Mouse (Mus musculus): Measurements from ENCODE around the gene Tcp11x2. TPM values are rescaled to one million over a fixed set of nuclear protein-coding genes. Genes with fewer than 3 reads are reported as not detected.

The Tcp11x2 gene
- 0.08 TPM in 1 of 2 replicates, not detected in the other for polyA plus RNA-seq (2015; fragmentation: Nextera tagmentation; extraction: Ambion mirVana)

- DNase-seq (ENCODE audit: low spot score) (no peak), ATAC-seq (replicated peaks; ENCODE audit: low FRiP score, low read depth) (no peak)
- Histone ChIP-seq H3K4me1 (replicated peaks; ENCODE audit: insufficient read depth, low read length) (no peaks in the 10 kb centered on the region), H3K36me3 (ENCODE audit: insufficient read depth, low read length) (no peaks in the 10 kb centered on the region), H3K27me3 (ENCODE audit: insufficient read depth, low read length) (no peaks in the 10 kb centered on the region), H3K4me3 (replicated peaks; ENCODE audit: low read depth, low read length) (no peak within 1 kb of the TSS), H3K4me2 (ENCODE audit: low read length) (no peak within 1 kb of the TSS), H3K9ac (ENCODE audit: low read depth, low read length) (no peak within 1 kb of the TSS), H3K27ac (no peak within 1 kb of the TSS), H3K9me3 (replicated peaks; ENCODE audit: low read length) (no peaks in the 10 kb centered on the region)
- TF ChIP-seq CTCF (IDR thresholded peaks at IDR 0.05; ENCODE audit: low read depth), result no peak
- 64% methylated on average over 1 of the region's 1 CpGs for WGBS
Observed at GRCm38 (mm10) chrX:135693633-135694032, at the start of gene Tcp11x2. TSS of gene Tcp11x2 (minus strand) at chrX:135693790.

GRCm38 (mm10) chrX:135743056-135743355 lies 49.4 kb upstream of the Tcp11x2 start:
- H3K9ac ChIP-seq (ENCODE audit: low read depth, low read length), result peak overlapping the region; percentile 63
- 29% methylated on average over 7 of the region's 7 CpGs for WGBS
- no peak for DNase-seq (ENCODE audit: low spot score)
- peak overlapping the region; percentile 56 for H3K4me2 ChIP-seq (ENCODE audit: low read length)
- H3K9me3 ChIP-seq (replicated peaks; ENCODE audit: low read length), result no peaks in the 10 kb centered on the region
- 0 out of 2 replicates have a peak overlapping the region, but pooled peaks have one; percentile 57 for H3K27ac ChIP-seq
- H3K27me3 ChIP-seq (ENCODE audit: insufficient read depth, low read length), result no peaks in the 10 kb centered on the region
- no peaks in the 10 kb centered on the region for H3K4me1 ChIP-seq (replicated peaks; ENCODE audit: insufficient read depth, low read length)
- H3K4me3 ChIP-seq (replicated peaks; ENCODE audit: low read depth, low read length), result peak overlapping the region; percentile 63
- no peaks in the 10 kb centered on the region for H3K36me3 ChIP-seq (ENCODE audit: insufficient read depth, low read length)
- no peak for ATAC-seq (replicated peaks; ENCODE audit: low FRiP score, low read depth)
- TF ChIP-seq CTCF (IDR thresholded peaks at IDR 0.05; ENCODE audit: low read depth), result peak; percentile 3; the same call in 1 of the 2 replicates

- H3K4me2 ChIP-seq (ENCODE audit: low read length), result peak within 1 kb of the TSS; percentile 56
- peak within 1 kb of the TSS; percentile 83 for H3K27ac ChIP-seq
- H3K36me3 ChIP-seq (ENCODE audit: insufficient read depth, low read length), result no peaks in the 10 kb centered on the region
- WGBS, result 29% methylated on average over 48 of the region's 48 CpGs
- TF ChIP-seq CTCF (IDR thresholded peaks at IDR 0.05; ENCODE audit: low read depth), result no peak
- H3K4me3 ChIP-seq (replicated peaks; ENCODE audit: low read depth, low read length), result peak within 1 kb of the TSS; percentile 63
- peak within 1 kb of the TSS; percentile 63 for H3K9ac ChIP-seq (ENCODE audit: low read depth, low read length)
- H3K9me3 ChIP-seq (replicated peaks; ENCODE audit: low read length), result no peaks in the 10 kb centered on the region
- DNase-seq (ENCODE audit: low spot score), result peak; percentile 91
- H3K4me1 ChIP-seq (replicated peaks; ENCODE audit: insufficient read depth, low read length), result no peaks in the 10 kb centered on the region
- H3K27me3 ChIP-seq (ENCODE audit: insufficient read depth, low read length), result no peaks in the 10 kb centered on the region
- ATAC-seq (replicated peaks; ENCODE audit: low FRiP score, low read depth), result peak; percentile 99
Observed at GRCm38 (mm10) chrX:135742304-135743055, 48.9 kb upstream of the Tcp11x2 start, which contains the start of the genes Armcx5 and Gprasp1. TSS of gene Armcx5 (plus strand) at chrX:135742733. TSS of gene Gprasp1 (plus strand) at chrX:135742733.

- 80% methylated on average over 2 of the region's 2 CpGs for WGBS
- no peak for TF ChIP-seq CTCF (IDR thresholded peaks at IDR 0.05; ENCODE audit: low read depth)
Observed at GRCm38 (mm10) chrX:135738730-135739520, 45.3 kb upstream of the Tcp11x2 start.

GRCm38 (mm10) chrX:135725161-135725560 lies 31.6 kb upstream of the Tcp11x2 start, which contains the start of gene Tmsb15a:
TSS of gene Tmsb15a (minus strand) at chrX:135725261.
- no peak for ATAC-seq (replicated peaks; ENCODE audit: low FRiP score, low read depth)
- no peaks in the 10 kb centered on the region for H3K9me3 ChIP-seq (replicated peaks; ENCODE audit: low read length)
- TF ChIP-seq CTCF (IDR thresholded peaks at IDR 0.05; ENCODE audit: low read depth), result no peak

More at GRCm38 (mm10) chrX:135738730-135739520, 45.3 kb upstream of the Tcp11x2 start:
- Histone ChIP-seq H3K36me3 (ENCODE audit: insufficient read depth, low read length) (no peaks in the 10 kb centered on the region), H3K9ac (ENCODE audit: low read depth, low read length) (no peak overlapping the region), H3K4me3 (replicated peaks; ENCODE audit: low read depth, low read length) (no peak overlapping the region), H3K4me2 (ENCODE audit: low read length) (no peak overlapping the region), H3K4me1 (replicated peaks; ENCODE audit: insufficient read depth, low read length) (no peaks in the 10 kb centered on the region), H3K9me3 (replicated peaks; ENCODE audit: low read length) (no peaks in the 10 kb centered on the region), H3K27ac (no peak overlapping the region), H3K27me3 (ENCODE audit: insufficient read depth, low read length) (no peaks in the 10 kb centered on the region)
- no peak for DNase-seq (ENCODE audit: low spot score)
- ATAC-seq (replicated peaks; ENCODE audit: low FRiP score, low read depth), result no peak

GRCm38 (mm10) chrX:135712845-135713244 lies 19.3 kb upstream of the Tcp11x2 start:
- ATAC-seq (replicated peaks; ENCODE audit: low FRiP score, low read depth), result no peak
- no peak overlapping the region for H3K27ac ChIP-seq
- no peak overlapping the region for H3K4me3 ChIP-seq (replicated peaks; ENCODE audit: low read depth, low read length)
- no peaks in the 10 kb centered on the region for H3K27me3 ChIP-seq (ENCODE audit: insufficient read depth, low read length)
- WGBS, result 64% methylated on average over 2 of the region's 2 CpGs
- DNase-seq (ENCODE audit: low spot score), result no peak
- H3K9me3 ChIP-seq (replicated peaks; ENCODE audit: low read length), result no peaks in the 10 kb centered on the region
- no peak for TF ChIP-seq CTCF (IDR thresholded peaks at IDR 0.05; ENCODE audit: low read depth)
- H3K4me2 ChIP-seq (ENCODE audit: low read length), result no peak overlapping the region
- H3K9ac ChIP-seq (ENCODE audit: low read depth, low read length), result no peak overlapping the region
- no peaks in the 10 kb centered on the region for H3K36me3 ChIP-seq (ENCODE audit: insufficient read depth, low read length)
- no peaks in the 10 kb centered on the region for H3K4me1 ChIP-seq (replicated peaks; ENCODE audit: insufficient read depth, low read length)

More at GRCm38 (mm10) chrX:135725161-135725560, 31.6 kb upstream of the Tcp11x2 start, which contains the start of gene Tmsb15a:
- DNase-seq (ENCODE audit: low spot score), result no peak
- Histone ChIP-seq H3K36me3 (ENCODE audit: insufficient read depth, low read length) (no peaks in the 10 kb centered on the region), H3K4me2 (ENCODE audit: low read length) (no peak within 1 kb of the TSS), H3K4me1 (replicated peaks; ENCODE audit: insufficient read depth, low read length) (no peaks in the 10 kb centered on the region), H3K9ac (ENCODE audit: low read depth, low read length) (no peak within 1 kb of the TSS), H3K27ac (no peak within 1 kb of the TSS), H3K4me3 (replicated peaks; ENCODE audit: low read depth, low read length) (no peak within 1 kb of the TSS), H3K27me3 (ENCODE audit: insufficient read depth, low read length) (no peaks in the 10 kb centered on the region)
- 83% methylated on average over 10 of the region's 10 CpGs for WGBS
